Mouse (Mus musculus): ENCODE measurements around the gene Inpp4a.

GRCm38 (mm10) chr1:37288181-37288935 lies 11.3 kb upstream of the Inpp4a start:
- no peak for TF ChIP-seq CTCF (IDR thresholded peaks at IDR 0.05; ENCODE audit: low read depth, low read length)
- TF ChIP-seq GATA2 (IDR thresholded peaks at IDR 0.05; ENCODE audit: borderline replicate concordance, low read depth, low read length) = no peak
